Mouse (Mus musculus): ENCODE data around the gene Fam83g.
"Not testable (repeated sequence)": the region's sequence is repeated elsewhere in the genome, so short reads cannot be mapped to it uniquely, and the experiment has no call there.

The Fam83g gene

DNA sequence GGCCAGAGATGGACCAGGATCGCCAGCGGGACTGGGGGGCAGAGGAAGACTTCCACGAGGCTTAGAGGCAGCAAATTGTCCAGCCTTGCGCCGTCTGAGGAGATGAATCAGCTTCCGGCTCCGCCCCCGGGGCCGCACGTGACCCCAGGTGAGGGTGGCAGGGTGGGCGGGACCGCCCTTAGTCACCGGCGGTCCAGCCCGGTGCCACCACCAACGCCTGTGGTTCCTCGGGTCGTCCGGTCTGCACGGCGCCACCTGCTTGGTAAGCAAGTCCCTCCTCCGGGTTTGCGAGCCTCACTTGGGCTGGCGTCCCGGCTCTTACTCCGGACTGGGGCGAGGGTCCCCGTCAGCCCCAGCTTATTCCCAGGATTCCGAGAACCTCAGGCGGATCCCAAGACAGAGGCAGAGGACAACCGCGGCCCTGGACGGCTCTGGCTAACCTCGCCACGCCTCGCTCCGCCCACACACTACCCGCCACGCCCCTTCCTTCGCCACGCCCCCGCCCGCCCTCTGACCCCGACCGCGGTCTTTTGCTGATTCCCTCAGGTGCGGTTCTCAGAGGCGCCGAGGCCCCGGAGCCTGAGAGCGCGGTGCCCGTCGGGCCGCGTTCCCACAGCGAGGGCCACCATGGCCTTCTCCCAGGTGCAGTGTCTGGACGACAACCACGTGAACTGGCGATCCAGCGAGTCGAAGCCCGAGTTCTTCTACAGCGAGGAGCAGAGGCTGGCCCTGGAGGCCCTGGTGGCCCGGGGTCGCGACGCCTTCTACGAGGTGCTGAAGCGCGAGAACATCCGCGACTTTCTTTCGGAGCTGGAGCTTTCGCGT is at the start of gene Fam83g:
Gene Fam83g (plus strand): TSS at position 185 of the 825 bp plus-strand sequence.
- no peak for DNase-seq (ENCODE audit: inconsistent ontology term)

DNA sequence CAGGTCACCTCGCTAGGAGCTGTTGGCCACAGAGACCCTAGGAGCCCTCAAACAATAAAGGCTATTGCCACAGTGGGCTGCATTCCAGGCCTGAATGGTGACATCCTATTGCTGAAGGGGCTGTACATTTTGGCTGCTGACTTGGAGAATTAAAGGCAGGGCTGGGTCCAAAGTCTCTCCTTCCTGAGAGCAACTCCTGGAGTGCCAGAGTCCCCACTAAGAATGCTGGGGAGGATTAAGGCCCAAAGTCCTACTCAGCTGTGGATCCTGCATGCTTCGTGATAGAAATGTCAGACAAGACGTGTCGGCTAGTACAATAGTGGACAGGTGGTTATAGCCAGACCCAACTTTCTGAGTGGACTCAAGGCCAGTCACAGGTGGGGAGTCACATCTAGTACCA is 47.6 kb upstream of the Fam83g start:
- not testable (repeated sequence) for DNase-seq (ENCODE audit: inconsistent ontology term)

DNA sequence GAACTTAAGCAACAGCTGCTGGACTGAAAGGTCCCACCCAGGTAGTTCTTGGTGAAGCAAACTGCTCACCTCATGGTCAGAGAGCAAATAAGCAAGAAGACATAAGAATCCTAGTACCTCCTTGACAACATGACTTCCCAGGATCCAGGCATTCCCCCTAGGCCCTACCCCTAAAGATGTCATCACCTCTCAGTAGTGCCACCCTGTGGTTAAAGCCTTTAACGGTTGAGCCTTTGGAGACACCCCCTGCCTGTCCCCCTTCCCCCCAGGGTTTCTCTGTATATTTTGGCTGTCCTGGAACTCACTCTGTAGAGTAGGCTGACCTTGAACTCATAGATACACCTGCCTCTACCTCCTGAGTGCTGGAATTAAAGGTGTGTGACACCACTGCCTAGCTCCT is 46.5 kb upstream of the Fam83g start:
- no peak for DNase-seq (ENCODE audit: inconsistent ontology term)

GRCm38 (mm10) chr11:61637856-61638255 is 46.0 kb upstream of the Fam83g start:
- no peak for DNase-seq (ENCODE audit: inconsistent ontology term)

GRCm38 (mm10) chr11:61638764-61639536 is 44.9 kb upstream of the Fam83g start:
- DNase-seq (ENCODE audit: inconsistent ontology term): no peak

- DNase-seq (ENCODE audit: inconsistent ontology term): no peak
Measured at GRCm38 (mm10) chr11:61639601-61640177, 44.2 kb upstream of the Fam83g start.

- not testable (repeated sequence) for DNase-seq (ENCODE audit: inconsistent ontology term)
Measured at GRCm38 (mm10) chr11:61640585-61640984, 43.3 kb upstream of the Fam83g start.

DNA sequence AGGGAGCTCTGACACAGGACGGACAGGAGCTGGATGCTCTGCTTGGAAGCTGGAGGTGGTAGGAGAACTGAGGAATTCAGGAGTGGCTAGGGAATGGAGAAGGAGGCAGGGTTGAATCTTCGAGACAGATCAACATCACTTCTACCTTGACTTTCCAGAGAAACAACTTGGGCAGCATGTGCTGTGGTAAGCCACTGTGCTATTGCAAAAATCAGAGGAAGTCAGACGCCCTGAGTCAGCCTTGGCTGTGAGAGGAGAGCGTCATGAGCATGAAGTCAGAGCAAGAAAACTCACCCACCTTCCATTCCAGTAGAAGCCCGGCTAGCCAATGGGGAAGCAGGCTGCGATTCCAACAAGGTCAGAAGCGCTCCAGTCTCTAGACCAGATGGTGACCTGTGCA is 41.8 kb upstream of the Fam83g start:
- no peak for DNase-seq (ENCODE audit: inconsistent ontology term)

DNA sequence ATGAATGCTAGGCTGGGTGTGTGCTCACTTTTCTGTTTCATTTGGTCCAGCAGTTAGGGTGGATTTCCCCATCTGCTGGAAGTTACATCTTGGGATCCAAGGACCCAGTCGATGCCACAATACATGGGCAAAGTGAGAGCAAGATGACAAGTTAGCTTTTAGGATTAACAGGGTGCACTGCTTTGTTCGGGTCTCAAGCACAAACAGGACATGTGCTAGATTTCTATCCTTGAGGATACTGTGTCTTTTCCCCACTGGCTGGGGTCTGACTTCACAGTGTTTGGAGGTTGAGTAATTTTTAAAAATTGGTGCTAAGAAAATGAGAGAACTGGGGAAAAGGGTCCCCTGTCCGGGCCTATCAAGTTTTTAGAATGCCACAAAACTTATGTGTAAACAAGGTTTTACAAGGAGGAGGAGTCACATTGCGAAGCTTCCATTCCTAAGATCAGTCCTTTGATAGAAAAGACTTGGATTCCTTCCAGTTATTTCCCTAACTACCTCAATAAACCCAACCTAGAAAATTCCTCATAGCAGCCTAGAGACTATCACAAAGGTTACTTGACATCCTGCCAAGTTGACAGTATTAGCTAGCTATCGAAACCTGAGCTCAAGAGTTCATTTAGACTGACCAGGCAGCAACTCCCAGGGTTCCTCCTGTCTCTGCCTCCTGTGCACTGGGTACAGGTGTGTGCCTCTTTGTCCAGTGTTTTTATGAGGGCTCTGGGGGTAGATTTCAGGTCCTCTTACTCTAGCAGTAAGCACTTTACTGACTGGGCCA is 40.5 kb upstream of the Fam83g start:
- DNase-seq (ENCODE audit: inconsistent ontology term): no peak

DNA sequence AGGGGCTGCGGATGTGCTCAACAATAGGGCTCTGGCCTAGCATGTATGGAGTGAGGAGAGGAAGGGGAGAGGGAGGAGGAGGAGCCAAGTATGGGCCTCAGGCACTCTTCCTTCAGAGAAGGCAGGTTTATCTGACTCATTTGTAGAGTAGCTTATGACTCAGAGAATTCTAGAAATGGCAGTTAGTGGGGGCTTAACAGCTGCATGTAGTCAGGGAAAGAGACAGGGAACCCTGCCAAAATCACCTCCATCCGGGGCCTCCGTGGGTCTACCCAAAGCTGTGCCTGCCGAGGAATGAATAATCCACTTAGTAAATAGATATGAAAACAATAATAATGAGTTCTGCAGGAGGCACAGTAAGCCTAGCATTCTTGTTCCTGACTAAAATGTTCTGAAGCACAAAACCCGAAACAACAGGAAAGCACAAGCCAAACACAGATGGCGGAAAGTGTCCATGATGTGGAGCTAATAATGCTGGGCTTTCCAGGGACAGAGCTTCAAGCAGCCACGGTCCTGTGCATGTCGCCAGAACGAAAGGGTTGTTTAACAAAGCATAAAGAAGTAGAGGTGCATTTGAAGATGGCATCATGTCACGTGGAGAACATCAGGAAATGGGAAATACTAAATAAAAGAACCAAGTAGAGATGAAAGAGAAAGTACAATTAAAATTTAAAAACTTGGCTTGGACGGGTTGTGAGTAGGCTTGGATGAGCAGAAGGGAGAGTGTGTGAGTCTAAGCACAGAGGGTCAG is 39.1 kb upstream of the Fam83g start:
- DNase-seq (ENCODE audit: inconsistent ontology term): peak; percentile 80

DNA sequence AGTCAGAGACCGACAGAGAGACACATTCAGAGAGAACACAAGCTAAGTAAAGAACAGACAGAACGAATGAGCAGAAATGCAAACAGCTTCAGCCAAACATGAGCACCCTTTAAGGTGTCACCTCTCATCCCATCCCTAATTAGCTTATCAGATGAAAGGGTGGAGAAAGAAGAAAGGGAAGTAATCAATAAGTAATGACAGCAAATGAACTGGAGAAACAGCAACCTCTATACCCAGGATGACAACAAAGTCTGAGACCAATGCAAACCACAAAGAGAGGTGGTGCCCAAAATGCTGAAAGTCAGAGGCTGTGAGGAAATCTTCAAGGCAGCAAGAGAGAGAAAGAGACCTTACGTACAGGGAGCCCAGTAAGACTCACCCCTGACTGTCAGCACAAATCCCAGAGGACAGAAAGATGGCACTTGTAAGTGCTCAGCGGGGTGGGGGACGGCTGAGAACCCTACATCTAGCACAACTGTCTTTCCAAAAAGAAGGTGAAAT is 38.5 kb upstream of the Fam83g start:
- no peak for DNase-seq (ENCODE audit: inconsistent ontology term)

DNA sequence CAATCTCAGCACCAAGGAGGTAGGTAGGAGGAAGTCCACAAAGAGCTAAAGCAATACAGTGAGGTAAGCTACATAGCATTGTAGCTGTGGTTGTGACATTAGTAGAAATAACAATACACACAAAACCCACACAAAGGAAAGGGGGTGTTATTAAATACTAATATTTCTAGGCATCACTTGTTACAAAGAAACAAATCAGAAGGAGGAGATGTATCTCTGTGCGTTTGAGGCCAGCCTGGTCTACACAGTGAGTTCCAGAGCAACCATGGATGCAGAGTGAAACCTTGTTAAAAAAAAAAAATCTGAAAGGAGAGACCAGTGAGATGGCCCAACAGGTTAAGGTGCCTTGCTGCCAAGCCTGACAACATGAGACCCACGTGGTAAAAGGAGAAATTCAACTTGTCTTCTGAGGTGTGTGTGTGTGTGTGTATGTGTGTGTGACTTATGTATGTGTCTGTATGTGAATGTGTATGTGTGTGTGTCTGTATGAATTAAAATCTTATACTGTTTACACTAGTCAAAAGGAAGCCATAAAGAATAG is 37.3 kb upstream of the Fam83g start:
- DNase-seq (ENCODE audit: inconsistent ontology term): no peak

- DNase-seq (ENCODE audit: inconsistent ontology term): peak; percentile 27
Measured at GRCm38 (mm10) chr11:61647110-61647910, 36.6 kb upstream of the Fam83g start.

DNA sequence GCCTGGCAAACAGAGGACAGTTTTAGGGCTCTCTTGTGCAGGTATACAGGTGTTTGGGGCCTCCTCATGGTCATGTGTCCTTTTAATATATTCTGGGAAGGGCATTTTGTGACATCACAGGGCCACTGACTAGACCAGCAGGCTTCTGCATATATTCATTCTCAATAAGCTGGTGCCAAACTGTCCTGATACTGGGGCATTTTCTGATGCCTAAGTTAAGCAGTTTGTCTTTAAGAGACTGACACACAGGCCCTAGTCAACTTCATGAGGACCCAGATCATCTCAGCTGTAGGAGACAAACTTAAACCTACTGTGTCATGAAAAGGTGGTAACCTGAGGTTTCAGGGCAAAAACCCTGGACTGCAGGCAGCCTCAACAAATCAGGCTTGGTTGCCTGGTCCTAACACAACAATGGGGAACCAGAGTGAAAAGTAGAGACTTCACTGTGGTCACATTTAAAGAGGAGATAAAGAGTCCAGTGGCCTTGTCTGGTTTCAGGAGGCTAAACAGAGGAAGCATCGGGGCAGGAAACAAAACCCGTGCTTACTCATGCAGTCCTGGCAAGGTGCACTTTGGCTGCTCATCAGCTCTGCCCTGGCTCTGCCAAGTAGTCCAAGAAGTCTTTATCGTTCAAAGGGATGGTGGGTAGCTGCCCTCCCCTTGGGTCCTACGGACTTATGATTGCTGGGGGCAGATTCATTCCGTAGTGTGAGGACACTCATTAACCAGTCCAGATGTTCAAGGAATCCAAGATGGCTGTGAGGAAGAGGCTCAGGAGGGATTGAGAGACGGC is 35.7 kb upstream of the Fam83g start:
- peak; percentile 43 for DNase-seq (ENCODE audit: inconsistent ontology term)

GRCm38 (mm10) chr11:61648749-61649115 is 35.2 kb upstream of the Fam83g start:
- DNase-seq (ENCODE audit: inconsistent ontology term): peak; percentile 20

GRCm38 (mm10) chr11:61649163-61649580 is 34.7 kb upstream of the Fam83g start:
- no peak for DNase-seq (ENCODE audit: inconsistent ontology term)

DNA sequence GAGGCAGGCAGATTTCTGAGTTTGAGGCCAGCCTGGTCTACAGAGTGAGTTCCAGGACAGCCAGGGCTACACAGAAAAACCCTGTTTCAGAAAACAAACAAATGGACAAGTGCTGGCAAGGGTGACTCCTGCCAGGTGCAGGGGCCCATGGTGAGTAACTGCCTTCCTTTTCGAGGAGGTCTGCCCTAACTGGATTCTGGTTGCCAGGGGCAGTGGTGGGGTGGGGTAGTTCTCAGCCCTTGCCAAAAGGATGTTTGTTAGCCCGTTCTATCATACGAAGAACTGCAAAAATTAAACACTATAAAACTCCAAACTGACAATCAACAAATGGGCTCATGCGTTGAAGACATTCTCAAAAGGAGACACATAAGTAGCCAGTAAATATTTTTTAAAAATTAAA is 34.3 kb upstream of the Fam83g start:
- DNase-seq (ENCODE audit: inconsistent ontology term): no peak

- no peak for DNase-seq (ENCODE audit: inconsistent ontology term)
Measured at GRCm38 (mm10) chr11:61650470-61651265, 33.2 kb upstream of the Fam83g start.

Measured in Muller cell, postnatal 12 days (primary cell).